Mouse (Mus musculus): Measurements from ENCODE around the gene Ackr1. TPM values are rescaled to one million over a fixed set of nuclear protein-coding genes. Genes with fewer than 3 reads are reported as not detected.

Gene Ackr1
- polyA plus RNA-seq (2017; shearing (Covaris generic)), result not detected

GRCm38 (mm10) chr1:173333312-173334253, at the start of gene Ackr1:
TSS of gene Ackr1 (minus strand) at chr1:173333750.

GRCm38 (mm10) chr1:173367356-173368046, 34.0 kb upstream of the Ackr1 start, which contains the start of gene Cadm3:
TSS of gene Cadm3 (minus strand) at chr1:173367695.

GRCm38 (mm10) chr1:173350372-173350957, 16.9 kb upstream of the Ackr1 start, which contains the start of gene Aim2:
TSS of gene Aim2 (plus strand) at chr1:173350879.

Other genes starting within 250 kb of the Ackr1 start
- not detected for gene Olfr1408, start 196.4 kb downstream of the Ackr1 start, polyA plus RNA-seq (2017; shearing (Covaris generic))
- 0.21 TPM for gene Olfr1406, start 143.1 kb downstream of the Ackr1 start, polyA plus RNA-seq (2017; shearing (Covaris generic))
- gene Olfr218, start 135.9 kb downstream of the Ackr1 start, polyA plus RNA-seq (2017; shearing (Covaris generic)), result not detected
- gene Olfr1404, start 121.4 kb downstream of the Ackr1 start, polyA plus RNA-seq (2017; shearing (Covaris generic)), result not detected
- gene Fcer1a, start 106.5 kb downstream of the Ackr1 start, polyA plus RNA-seq (2017; shearing (Covaris generic)), result not detected
- gene Olfr418, start 67.7 kb downstream of the Ackr1 start, polyA plus RNA-seq (2017; shearing (Covaris generic)), result not detected
- gene Mptx2, start 56.0 kb downstream of the Ackr1 start, polyA plus RNA-seq (2017; shearing (Covaris generic)), result not detected
- gene Aim2, start 17.1 kb upstream of the Ackr1 start, polyA plus RNA-seq (2017; shearing (Covaris generic)), result 58.3 TPM
- gene Cadm3, start 33.9 kb upstream of the Ackr1 start, polyA plus RNA-seq (2017; shearing (Covaris generic)), result not detected
- gene Ifi206, start 157.3 kb upstream of the Ackr1 start, polyA plus RNA-seq (2017; shearing (Covaris generic)), result 40.6 TPM
- 7.9 TPM for gene Ifi214, start 202.2 kb upstream of the Ackr1 start, polyA plus RNA-seq (2017; shearing (Covaris generic))